Mouse (Mus musculus) intestine, postnatal 0 days (tissue): ENCODE results near the gene Rsph10b. TPM values are rescaled to one million over a fixed set of nuclear protein-coding genes. Genes with fewer than 3 reads are reported as not detected.
A peak's percentile ranks its signal among the peaks of the same experiment; 100 is the strongest.

Experiments
- ATAC-seq: fragments of 200-750 bp; cut with Nextera tagmentation; 2 replicates; pipeline ENCODE4 v1.8.0; 2017; ENCODE audit warnings: mild to moderate bottlenecking, moderate TSS enrichment, moderate library complexity
- H3K27ac ChIP-seq: fragments of 300-500 bp; sonication (generic); 2 replicates; pipeline ENCODE4 v1.5.1; 2014; ENCODE audit warnings: mild to moderate bottlenecking, low read depth, low read length, moderate library complexity
- H3K27me3 ChIP-seq: fragments of 300-500 bp; sonication (generic); replicated peaks from 2 replicates; pipeline ENCODE4 v1.6.1; 2014; ENCODE audit warnings: low read length, mixed read lengths; ENCODE audit not compliant: control insufficient read depth, insufficient read depth
- H3K36me3 ChIP-seq: fragments of 300-500 bp; sonication (generic); 2 replicates; pipeline ENCODE4 v1.6.1; 2014; ENCODE audit warnings: mild to moderate bottlenecking, moderate library complexity; ENCODE audit not compliant: control insufficient read depth, insufficient read depth
- H3K4me1 ChIP-seq: fragments of 300-500 bp; sonication (generic); replicated peaks from 2 replicates; pipeline ENCODE4 v1.6.1; 2014; ENCODE audit warnings: antibody characterized with exemption, low read length, mixed read lengths; ENCODE audit not compliant: control insufficient read depth, insufficient read depth
- H3K4me2 ChIP-seq: fragments of 300-500 bp; sonication (generic); replicated peaks from 2 replicates; pipeline ENCODE4 v1.6.1; 2014; ENCODE audit warnings: low read depth, mild to moderate bottlenecking, moderate library complexity
- H3K4me3 ChIP-seq: fragments of 300-500 bp; sonication (generic); 2 replicates; pipeline ENCODE4 v1.5.1; 2014; ENCODE audit warnings: low read depth, low read length
- H3K9ac ChIP-seq: fragments of 300-500 bp; sonication (generic); 2 replicates; pipeline ENCODE4 v1.6.1; 2014; ENCODE audit warnings: mild to moderate bottlenecking, low read depth, low read length
- H3K9me3 ChIP-seq: fragments of 300-500 bp; sonication (generic); 2 replicates; pipeline ENCODE4 v1.6.1; 2016; ENCODE audit warnings: mixed run types; ENCODE audit not compliant: control insufficient read depth
- CTCF ChIP-seq: sonication (generic); IDR thresholded peaks from 2 replicates; pipeline ENCODE4 v1.5.1; 2016; ENCODE audit warnings: low read depth, mild to moderate bottlenecking, control low read depth, antibody characterized with exemption, moderate library complexity
- WGBS: fragments of 180-500 bp; shearing (Covaris S2); extraction: QIAGEN DNeasy Blood & Tissue Kit; methylation state at CpG from one replicate; pipeline ENCODE4 v1.1.7; 2014; 5-methylcytosine and 5-hydroxymethylcytosine counted together
- polyA plus RNA-seq: library from polyadenylated mRNA; unstranded; fragments of >200 nt; fragmentation: Nextera tagmentation; extraction: Ambion mirVana; gene quantifications from 2 replicates; pipeline ENCODE4 v1.2.1, GENCODE M21; 2015

Gene Rsph10b
- 0.86 and 1.5 TPM in 2 replicates for polyA plus RNA-seq

DNA sequence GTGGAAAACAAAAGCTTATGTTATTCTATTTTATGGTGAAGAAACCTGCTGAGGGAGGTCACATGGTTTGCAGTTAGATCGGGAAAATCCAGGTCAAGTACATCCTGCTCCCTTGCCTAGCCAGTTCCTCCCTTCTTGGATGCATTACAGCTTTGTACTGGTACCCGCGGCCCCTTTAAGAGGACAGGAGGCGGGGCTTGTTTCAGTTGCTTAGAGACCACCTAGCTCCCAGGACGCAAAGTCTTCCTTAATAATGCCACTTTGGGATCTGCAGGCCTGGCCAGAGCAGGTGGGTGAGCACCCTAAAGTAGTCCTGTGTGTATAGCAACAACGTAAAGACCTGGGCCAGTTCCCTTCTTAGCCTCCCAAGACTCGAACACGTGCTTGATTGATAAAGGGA is at the start of gene Rsph10b:
TSS of gene Rsph10b (plus strand) at position 205 of the 400 bp plus-strand sequence.
- ATAC-seq, result peak; percentile 20; the same call in 1 of the 2 replicates
- Histone ChIP-seq H3K4me1 (no peaks in the 10 kb centered on the region), H3K4me2 (no peak within 1 kb of the TSS), H3K4me3 (no peak within 1 kb of the TSS), H3K9ac (no peak within 1 kb of the TSS), H3K36me3 (peaks cover 19% of the 10 kb centered on the region; the same call in 1 of the 2 replicates), H3K27ac (peak within 1 kb of the TSS; percentile 30), H3K9me3 (no peaks in the 10 kb centered on the region), H3K27me3 (no peaks in the 10 kb centered on the region)
- TF ChIP-seq CTCF, result no peak
- WGBS, result 25% methylated on average over 8 of the region's 8 CpGs

DNA sequence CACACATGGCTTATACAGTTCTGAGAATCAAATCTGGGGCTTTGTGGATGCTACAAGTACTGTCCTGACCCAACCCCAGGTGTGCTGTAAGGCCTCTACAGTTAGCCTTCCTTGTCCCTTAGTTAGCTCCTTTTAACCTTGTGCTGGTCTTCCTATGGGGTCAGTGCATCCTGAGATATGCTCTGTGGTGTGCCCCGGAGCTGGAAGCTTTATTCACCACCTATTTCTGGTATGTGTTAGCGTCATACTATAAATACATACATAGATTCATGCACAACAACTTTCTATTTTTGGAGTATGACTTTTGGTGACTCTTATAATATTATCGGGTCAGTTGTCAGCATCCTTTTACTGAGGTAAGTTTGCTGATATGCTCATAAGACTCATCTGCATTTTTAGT is 47.6 kb upstream of the Rsph10b start:
- ATAC-seq, result no peak
- Histone ChIP-seq H3K9ac (no peak overlapping the region), H3K36me3 (peaks cover 82% of the 10 kb centered on the region), H3K27me3 (no peaks in the 10 kb centered on the region), H3K4me2 (no peak overlapping the region), H3K4me3 (no peak overlapping the region), H3K27ac (0 out of 2 replicates have a peak overlapping the region, but pooled peaks have one; percentile 4), H3K4me1 (no peaks in the 10 kb centered on the region), H3K9me3 (no peaks in the 10 kb centered on the region)
- no peak for TF ChIP-seq CTCF
- 97% methylated on average over 3 of the region's 3 CpGs for WGBS

DNA sequence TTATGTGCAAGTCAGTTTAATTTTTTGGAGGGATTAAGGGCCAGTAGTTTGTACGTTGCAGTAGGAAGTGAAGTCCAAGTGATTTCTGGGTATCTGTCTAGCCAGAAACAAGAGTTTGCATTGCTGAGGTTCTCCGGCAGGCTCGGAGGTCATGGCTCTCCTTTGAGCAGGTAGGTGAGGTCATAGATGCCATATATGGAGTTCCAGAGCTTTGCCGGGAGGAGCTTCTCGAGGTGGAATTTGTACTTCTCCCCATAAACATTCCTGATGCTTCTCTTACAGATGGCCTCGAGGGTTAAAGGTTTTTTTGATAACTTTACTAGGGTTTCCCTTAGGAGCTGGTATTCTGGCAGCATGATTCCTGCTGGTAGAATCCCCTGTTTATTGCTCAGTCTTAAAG is 42.1 kb upstream of the Rsph10b start:
- H3K4me3 ChIP-seq, result no peak overlapping the region
- no peaks in the 10 kb centered on the region for H3K4me1 ChIP-seq
- H3K27ac ChIP-seq, result peak overlapping the region; percentile 70; the same call in 1 of the 2 replicates
- H3K9ac ChIP-seq, result no peak overlapping the region
- no peaks in the 10 kb centered on the region for H3K27me3 ChIP-seq
- H3K4me2 ChIP-seq, result peak overlapping the region; percentile 28; the same call in 1 of the 2 replicates
- H3K36me3 ChIP-seq, result peaks cover 63% of the 10 kb centered on the region
- no peaks in the 10 kb centered on the region for H3K9me3 ChIP-seq
- WGBS, result 26% methylated on average over 6 of the region's 6 CpGs
- peak; percentile 89 for ATAC-seq
- no peak for TF ChIP-seq CTCF

DNA sequence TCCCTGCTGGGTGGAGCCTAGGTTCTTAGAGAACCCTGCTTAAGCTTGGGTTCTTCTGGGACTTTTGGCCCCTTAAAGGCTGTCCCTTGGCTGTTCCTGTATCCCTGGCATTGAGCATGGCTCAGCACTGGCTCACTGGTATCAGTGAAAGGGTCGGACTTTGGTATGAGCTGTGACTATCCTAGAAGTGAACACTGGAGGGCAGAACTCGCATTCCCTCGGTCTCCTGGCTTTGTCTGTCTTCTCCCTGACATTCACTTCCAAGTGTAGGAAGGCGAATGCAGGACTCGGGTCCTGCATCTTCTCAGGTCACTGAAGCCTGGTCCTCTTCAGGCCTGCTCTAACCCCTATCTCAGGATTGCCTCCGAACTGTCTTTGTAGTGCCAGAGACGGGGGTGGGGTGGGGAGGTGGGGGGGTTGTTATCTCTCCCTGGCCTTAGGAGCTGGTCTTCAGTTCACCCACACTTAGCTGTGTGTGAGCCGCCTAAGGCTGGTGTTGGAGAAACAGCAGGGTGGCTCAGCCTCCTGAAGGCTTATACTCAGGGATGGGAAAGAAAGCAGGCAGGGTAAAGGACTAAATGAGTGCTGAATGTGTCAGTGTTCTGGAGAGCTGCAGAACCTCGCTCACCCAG is 40.5 kb upstream of the Rsph10b start:
- Histone ChIP-seq H3K9me3 (no peaks in the 10 kb centered on the region), H3K4me1 (no peaks in the 10 kb centered on the region), H3K4me3 (no peak overlapping the region), H3K27me3 (no peaks in the 10 kb centered on the region), H3K4me2 (no peak overlapping the region), H3K9ac (no peak overlapping the region), H3K27ac (no peak overlapping the region), H3K36me3 (peaks cover 56% of the 10 kb centered on the region)
- peak; percentile 37; the same call in 1 of the 2 replicates for ATAC-seq
- peak; percentile 70 for TF ChIP-seq CTCF
- 66% methylated on average over 9 of the region's 9 CpGs for WGBS

DNA sequence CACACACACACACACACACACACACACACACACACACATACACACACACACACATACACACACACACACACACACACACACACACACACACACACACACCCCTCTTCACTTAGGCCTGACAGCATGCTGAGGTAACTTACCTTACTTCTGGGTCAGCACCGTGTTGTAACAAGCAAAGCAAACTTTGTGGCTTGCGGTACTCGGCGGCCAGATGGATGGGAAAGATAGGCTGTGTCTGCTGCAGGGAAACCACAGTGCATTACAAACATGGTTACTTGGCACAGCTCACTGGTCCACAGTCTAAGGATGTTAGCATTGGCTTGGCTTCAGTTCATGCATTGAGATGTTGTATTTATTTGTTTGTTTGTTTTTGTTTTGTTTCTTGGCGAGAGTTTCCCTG is 39.4 kb upstream of the Rsph10b start:
- Histone ChIP-seq H3K36me3 (peaks cover 57% of the 10 kb centered on the region), H3K27ac (no peak overlapping the region), H3K27me3 (no peaks in the 10 kb centered on the region), H3K4me1 (no peaks in the 10 kb centered on the region), H3K9me3 (no peaks in the 10 kb centered on the region), H3K4me3 (no peak overlapping the region), H3K9ac (no peak overlapping the region), H3K4me2 (no peak overlapping the region)
- TF ChIP-seq CTCF, result no peak
- 66% methylated on average over 5 of the region's 5 CpGs for WGBS
- ATAC-seq, result no peak

DNA sequence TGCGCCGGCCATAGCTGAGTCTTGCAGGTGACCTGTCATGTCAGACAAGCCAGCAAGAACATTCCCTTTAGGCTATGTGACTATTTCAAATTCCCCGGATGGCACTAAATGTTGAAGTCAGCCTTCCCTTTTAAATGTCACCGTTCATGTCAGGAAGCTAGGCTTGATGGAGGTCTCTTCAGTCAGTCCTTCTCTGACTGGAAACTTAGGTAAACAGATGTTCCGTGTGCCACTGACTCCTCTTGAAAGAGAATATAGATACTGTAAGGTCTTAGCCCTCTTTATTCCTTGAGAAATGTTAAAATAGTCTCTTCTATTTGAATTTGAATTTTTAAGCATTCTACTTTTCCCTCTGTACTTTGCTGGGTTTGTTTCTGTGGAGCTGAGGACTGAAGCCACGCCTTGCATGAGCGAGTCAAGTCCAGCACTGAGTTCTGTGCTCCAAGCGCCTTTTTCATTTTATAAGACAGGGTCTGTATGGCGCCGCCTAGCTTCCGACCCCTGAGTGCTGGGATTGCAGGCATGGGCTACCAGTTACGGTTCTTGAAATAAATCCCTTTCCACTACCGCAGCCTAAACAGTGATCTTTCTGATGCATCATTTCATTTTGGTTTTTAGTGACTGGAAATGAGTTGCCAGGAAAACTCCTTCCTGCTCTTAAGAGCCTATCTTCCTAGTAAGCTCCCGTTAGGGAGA is 35.1 kb upstream of the Rsph10b start, which contains the start of gene Ankrd61:
TSS of gene Ankrd61 (minus strand) at position 51 of the 696 bp plus-strand sequence.
- Histone ChIP-seq H3K4me3 (no peak within 1 kb of the TSS), H3K9me3 (no peaks in the 10 kb centered on the region), H3K27ac (no peak within 1 kb of the TSS), H3K4me1 (no peaks in the 10 kb centered on the region), H3K9ac (no peak within 1 kb of the TSS), H3K36me3 (peaks cover 58% of the 10 kb centered on the region), H3K4me2 (no peak within 1 kb of the TSS), H3K27me3 (no peaks in the 10 kb centered on the region)
- no peak for TF ChIP-seq CTCF
- 88% methylated on average over 14 of the region's 14 CpGs for WGBS
- ATAC-seq, result no peak
